Mouse (Mus musculus) neutrophil, adult 5-6 weeks (primary cell): Measurements from ENCODE around the gene 2700097O09Rik. TPM values are rescaled to one million over a fixed set of nuclear protein-coding genes. Genes with fewer than 3 reads are reported as not detected.
A peak's percentile ranks its signal among the peaks of the same experiment; 100 is the strongest.
"Not testable (repeated sequence)": the region's sequence is repeated elsewhere in the genome, so short reads cannot be mapped to it uniquely, and the experiment has no call there.

Experiments
- ATAC-seq: fragments of 151-379, 151-347 bp; 2 replicates; pipeline ENCODE4 v1.8.0; 2017; ENCODE audit warnings: mild to moderate bottlenecking, moderate TSS enrichment; ENCODE audit not compliant: insufficient number of reproducible peaks, poor library complexity, low FRiP score, severe bottlenecking; ENCODE audit errors: extremely low read depth
- total RNA-seq: library from RNA; stranded (forward); fragments of 200-1000 nt; gene quantifications from 2 replicates; pipeline ENCODE4 v1.2.3, GENCODE M21; 2017

Gene 2700097O09Rik
- total RNA-seq, 1 experiment from 2014 or later, result 6.5 TPM

DNA sequence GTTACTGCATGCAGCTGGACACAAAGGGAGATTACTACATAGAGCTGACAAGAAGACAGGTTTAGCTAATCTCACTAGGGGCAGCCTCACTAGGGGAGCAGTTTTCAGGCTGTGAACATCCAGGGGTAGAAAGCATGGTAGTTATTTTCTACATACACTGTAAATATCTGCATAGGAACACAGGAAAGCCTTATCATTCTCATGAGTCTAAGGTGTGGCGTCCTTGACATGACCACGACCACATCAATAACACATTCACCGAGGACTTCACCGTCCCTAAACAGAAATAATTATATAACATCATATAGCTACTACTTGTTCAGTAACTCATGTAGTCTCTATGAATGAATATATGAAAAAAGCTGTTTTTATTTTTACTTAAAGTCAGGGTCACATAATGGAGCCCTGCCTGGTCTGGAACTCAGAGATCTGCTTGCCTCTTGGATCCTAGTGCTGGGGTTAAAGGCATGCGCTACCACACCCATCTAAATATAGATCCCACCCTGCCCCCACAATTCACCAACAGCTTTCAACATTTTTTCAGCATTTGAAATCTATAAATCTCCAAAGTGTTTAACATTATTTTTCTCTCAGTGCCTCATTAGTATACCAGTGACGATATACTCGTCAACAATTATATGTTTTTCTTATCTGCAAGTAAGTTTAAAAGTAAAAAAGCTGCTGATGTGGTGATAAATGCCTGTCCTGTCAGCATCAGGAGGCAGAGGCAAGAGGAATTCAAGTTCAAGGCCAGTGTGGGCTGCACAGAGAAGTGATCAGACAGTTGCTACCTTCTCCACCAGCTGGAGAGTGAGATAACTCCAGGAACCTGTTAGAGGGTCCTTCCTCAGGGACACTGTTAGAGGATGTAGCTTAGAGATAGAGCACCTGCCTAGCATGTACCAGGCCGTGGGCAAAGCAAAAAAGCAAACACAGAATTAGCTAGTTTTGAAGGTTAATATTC lies 28.4 kb downstream of the 2700097O09Rik start:
- ATAC-seq, result no peak

DNA sequence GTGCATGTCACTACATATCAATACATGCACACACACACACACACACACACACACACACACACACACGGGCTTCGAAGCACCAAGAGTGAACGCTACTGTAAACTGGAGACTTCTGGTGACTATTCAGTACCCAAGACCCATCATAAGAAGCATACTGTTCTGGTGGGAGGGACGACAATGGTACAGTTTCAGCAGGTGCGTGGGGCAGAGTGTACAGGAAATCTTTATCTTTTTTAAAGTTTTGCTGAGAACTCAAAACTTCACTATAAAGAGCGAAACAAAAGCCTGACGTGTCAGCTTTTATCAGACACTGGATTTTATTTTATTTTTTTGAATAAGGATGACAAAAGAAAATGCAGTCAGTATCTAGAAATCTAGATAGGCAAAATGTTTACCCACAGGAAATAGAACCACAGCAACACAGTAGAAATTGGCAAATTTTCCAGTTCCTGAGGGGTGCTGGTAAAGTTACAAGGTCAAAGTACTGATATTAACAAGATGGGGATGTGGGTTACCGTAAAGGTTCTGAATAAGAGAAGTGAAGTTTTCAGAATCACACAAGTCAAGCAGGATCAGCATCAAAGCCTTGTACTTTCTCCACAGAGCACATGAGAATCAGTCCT lies 30.1 kb downstream of the 2700097O09Rik start:
- no peak for ATAC-seq

DNA sequence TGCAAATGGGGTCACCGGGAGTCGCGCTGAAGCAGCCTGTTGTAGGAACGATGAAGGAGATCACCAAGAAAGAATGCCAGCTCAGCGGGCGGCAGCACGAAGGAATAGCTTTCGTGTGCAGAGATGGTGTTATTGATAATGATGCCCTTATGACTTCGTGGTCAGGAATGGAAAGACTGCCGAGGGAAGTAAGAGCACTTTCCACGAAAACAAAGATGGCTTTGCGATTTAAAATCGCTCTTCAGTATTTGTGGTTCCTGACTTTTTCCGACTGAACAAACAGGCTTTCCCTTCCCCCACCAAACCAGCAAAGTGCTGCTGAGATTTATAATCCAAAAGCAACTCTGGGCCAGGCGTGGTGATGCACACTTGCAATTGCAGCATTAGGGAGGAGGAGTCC lies 38.9 kb downstream of the 2700097O09Rik start:
- no peak for ATAC-seq

DNA sequence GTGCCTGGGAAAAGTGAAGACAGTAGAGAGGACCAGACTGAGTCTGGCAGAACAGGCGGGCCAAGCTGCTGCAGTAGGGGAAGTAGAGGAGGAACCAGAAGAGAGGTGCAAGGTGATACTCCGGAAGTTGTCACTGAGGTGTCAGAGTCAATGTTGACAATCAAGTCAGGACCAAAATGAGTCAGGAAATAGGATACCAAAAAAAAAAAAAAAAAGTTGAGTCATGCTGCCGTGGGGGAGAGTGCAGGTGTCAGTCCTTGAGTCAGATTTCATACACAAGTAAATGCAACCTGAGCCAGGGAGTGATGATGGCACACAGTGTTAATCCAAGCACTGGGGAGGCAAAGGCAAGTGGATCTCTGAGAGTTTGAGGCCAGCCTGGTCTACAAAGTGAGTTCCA lies 52.8 kb downstream of the 2700097O09Rik start:
- peak; percentile 87 for ATAC-seq

DNA sequence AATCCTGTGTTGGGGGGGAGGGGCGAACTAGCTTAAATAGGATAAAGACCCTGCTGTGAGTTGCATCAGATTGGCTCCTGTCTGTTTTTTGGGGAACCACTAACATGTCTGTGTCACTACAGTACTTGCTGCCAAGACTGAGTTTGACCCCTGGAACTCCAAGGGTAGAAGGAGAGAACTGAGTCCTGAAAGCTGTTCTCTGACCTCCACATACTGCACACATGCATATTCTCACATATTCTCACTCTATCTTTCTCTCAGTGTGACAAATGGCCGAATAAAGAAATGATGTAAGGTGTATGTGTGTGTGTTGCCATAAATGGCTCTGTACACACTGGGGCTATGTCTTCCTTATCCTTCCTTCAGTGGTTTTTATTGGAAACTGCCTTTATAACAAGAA lies 56.6 kb downstream of the 2700097O09Rik start:
- ATAC-seq, result no peak

DNA sequence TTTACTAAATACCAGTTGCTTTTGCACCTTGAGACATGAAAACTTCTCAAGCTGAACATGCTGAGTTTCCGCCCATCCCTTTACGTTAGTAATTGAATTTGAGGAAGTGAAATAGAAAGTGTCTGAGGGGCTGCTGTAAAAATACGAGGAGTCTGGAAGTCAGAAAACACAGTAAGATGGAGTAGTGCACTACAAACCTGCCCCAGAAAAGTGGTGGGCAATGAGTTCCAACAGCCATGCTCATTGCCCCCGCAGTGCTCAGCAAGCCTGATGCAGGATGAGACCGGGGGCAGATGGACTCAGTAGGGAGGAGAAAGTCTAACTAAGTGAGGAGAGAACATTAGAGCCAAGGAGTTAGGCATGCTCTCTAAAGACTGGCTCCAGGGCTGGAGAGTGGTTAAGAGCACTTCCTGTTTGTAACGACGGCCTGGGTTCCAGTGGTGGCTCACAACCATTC lies 60.5 kb downstream of the 2700097O09Rik start:
- ATAC-seq, result peak; percentile 92

DNA sequence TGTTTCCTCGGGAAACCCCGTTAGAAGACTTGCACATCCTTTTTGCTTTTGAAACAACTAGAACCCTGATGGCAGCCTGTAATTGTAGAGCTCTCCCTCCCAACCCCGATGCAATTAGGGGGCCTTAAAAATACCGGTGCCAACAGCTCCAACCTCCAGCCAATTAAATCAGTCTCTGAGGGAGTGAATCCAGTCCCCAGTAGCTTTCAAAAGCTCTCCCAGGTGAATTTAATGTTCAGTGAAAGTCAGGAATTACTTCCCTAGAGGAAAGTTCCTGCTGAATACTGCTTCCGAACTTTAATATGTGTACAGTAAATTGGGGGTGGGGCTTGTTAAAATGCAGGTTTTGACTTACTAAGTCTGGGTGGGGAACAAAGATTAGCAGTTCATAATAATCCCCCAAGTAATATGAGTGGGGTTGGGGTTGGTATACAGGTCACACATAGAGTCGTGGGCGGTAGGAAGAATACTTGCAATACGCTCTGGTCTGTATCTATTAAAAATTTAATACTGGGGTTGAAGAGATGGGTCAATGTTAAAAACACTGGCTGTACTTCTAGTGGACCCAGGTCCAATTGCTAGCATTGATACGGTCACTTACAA lies 62.7 kb downstream of the 2700097O09Rik start:
- no peak for ATAC-seq

DNA sequence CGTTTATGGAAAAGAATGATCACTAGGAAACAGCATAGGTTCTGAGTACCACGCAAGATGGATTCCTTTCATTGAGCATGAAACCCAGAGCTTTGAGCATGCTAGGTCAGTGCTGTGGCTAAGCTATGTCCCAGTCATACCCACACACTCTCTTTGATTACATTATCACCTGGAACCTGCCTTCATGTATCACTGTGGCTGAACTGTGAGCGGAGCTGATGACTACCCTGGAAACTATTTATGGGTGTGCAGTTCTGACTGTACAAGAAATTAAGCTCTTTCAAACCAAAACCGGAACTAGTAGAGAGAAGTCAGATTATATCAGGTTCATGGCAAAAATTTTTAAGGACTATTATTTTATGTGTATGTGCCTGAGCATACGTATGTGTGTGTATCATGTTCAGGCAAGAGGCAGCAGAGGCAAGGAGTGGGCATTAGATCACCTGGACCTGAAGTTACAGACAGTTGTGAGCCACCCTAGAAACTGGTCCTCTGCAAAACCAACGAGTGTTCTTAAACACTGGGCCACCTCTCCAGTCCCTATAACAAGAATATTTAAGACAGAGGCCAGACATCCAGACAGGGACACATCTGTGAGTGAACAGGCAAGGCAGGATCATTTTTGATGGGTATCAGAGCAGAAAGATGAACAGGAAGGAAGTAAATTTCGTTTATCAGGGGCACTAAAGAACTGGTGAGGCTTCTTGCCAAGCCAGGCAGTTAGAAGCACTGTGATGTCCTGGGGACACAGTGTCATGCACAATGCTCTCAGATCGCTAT lies 63.4 kb downstream of the 2700097O09Rik start:
- peak; percentile 17; the same call in 1 of the 2 replicates for ATAC-seq

DNA sequence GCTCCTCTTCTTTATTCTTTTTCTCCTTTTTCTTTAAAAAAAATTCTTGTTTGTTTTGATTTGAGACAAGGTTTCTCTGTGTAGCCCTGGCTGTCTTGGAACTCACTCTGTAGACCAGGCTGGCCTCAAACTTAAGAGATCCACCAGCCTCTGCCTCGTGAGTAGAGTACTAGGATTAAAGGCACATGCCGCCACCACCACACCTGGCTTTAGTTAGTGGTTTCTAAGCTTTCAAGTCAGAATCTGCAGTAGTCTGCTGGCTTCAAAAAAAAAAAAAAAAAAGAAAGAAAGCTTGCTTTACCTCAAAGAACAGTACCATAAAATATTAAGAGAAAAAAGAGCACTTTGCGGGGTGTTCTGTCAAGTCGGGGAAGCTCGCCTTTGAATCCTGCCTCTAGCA lies 64.5 kb downstream of the 2700097O09Rik start:
- ATAC-seq, result no peak

DNA sequence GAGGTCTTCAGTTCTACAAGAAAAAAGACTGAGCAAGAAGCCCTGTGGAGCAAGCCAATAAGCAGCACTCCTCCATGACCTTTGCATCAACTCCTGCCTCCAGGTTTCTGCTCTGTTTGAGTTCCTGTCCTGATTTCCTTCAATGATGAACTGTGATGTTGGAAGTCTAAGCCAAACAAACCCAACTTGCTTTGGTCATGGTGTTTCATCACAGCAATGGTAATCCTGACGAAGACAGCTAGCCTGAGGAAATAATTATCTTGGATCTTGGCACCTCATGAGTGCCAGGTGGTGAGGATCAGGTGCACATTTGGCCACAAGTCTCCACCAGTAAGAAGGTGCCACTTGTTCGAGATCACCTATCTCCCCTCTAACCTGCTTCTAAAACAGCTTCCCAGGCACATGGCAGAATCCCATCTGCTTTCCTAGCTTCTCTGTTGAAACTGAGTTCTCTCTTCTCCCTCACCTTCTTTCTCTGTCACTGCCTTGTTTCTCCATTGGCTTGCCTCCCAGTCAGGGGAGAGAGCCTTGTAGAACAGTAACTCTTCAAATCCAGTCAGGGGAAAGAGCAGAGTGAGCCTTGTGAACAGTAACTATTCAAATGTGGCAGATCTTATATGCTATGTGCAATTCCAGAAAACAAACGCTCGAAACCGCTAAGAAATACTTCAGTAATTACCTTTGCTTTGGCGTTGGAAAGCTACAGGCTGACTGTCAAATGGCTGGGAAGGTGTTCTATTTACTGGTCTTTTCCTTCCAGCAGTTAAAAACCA lies 66.1 kb downstream of the 2700097O09Rik start, which contains the start of gene Baz1a:
Gene Baz1a, minus strand, starts transcription at position 723 of the 773 bp plus-strand sequence.
- no peak for ATAC-seq

DNA sequence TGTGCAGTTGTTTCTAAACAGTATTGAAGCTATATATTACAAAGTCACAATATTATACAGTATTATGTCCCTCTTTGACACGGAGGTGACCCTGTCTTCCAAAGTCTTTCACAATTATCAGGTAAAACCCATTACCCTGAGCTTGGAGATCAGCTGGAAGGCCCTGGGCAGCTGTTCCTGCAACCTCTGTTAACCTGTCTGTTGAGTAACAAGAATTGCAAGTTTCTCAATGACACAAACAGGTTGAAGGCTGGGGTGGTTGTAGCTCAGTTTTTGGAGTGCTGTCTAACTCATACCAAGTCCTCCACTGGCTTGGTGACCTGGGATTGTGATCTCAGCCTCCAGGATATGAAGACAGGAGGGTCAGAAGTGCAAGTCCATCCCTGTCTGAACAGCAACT lies 66.9 kb downstream of the 2700097O09Rik start:
- no peak for ATAC-seq

DNA sequence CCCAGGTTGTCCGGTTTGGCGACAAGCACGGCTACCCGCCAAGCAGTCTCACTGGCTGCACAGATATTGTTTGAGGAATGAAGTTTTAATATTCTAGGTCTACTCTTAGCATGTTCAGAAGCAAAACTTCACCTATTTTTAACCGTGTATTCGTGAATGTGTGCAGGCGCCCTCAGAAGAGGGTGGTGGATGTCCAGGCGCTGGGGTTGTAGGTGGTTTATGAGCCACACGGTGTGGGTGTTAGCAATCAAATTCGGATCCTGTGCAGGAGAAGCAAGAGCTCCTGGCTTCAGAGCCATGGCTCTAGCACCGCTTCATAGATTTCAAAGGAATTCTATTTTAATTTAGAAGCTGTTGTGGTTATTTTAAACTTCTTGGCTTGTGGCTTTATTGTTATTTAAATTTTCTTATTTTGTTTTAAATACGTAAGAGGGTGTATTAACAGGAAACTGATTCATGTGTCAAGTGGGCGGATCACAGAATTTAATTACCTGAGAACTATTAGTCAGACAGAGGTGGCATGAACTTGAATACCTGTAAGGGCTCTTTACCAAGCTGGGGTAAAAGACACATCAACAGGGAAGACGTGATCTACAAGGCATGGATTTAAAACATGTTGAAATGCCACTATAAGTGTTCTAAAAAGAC lies 72.4 kb downstream of the 2700097O09Rik start:
- ATAC-seq, result no peak

DNA sequence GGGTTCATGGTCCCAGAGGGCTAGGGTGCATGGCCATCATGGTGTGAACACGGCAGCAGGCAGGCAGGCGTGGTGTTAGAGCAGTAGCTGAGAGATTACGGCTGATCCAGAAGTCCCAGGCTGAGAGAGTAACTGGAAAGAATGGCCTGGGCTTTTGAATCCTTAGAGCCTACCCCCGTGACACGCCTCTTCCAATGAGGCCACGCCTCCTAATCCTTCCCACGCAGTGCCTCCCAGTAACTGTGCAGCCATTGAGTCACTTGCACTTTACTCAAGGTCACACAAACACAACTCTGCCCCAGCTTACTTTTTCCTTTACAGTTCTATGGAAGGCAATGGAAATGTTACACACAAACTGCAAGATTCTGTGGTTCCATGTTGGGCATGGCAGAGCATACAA lies 73.8 kb downstream of the 2700097O09Rik start:
- ATAC-seq, result no peak

DNA sequence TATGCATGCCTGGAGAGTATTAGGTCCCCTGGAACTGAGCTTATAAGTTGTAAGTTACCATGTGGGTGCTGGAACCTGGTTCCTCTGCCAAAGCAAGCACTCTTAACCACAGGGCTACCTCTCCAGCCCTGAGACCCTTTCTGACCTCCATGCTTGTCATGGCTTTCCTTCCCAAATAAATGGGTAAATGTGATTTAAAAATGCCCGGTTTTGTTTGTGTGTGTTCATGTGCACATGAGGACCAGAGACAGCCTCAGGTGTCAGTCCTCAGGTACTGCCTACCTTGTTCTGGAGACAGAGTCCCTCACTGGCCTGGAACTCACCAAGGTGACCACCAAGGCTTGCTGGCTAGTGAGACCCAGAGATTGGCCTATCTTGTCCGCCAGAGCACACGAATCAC lies 75.5 kb downstream of the 2700097O09Rik start:
- ATAC-seq, result no peak

DNA sequence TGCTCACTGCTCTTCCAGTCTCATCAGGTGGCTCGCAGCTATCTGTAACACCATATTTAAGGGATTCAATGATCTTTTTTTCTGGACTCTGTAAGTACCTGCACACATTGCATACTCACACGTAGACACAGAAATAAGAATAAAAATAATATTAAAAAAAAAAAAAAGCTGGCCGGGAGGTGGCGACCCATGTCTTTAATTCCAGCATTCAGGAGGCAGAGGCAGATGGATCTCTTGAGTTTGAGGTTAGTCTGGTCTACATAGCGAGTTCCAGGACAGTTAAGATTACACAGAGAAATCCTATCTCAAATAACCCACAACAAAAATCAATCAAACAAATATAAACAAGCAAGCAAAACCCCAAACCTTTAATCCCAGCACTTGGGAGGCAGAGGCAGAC lies 76.1 kb downstream of the 2700097O09Rik start:
- ATAC-seq, result no peak

DNA sequence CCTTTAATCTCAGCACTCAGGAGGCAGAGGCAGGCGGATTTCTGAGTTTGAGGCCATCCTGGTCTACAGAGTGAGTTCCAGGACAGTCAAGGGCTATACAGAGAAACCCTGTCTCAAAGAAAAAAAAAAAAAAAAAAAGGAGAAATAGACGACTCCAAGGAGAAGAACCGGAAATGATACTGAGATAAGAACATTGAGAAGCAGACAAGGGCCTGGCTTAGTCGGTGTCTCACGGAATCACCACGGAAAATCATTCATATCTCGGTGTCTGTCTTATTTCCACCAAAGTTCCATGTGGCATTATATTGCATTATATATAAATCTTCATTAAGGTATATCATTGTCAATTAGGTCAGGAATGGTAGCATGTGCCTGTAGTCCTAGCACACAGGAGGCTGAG lies 77.4 kb downstream of the 2700097O09Rik start:
- not testable (repeated sequence) for ATAC-seq

DNA sequence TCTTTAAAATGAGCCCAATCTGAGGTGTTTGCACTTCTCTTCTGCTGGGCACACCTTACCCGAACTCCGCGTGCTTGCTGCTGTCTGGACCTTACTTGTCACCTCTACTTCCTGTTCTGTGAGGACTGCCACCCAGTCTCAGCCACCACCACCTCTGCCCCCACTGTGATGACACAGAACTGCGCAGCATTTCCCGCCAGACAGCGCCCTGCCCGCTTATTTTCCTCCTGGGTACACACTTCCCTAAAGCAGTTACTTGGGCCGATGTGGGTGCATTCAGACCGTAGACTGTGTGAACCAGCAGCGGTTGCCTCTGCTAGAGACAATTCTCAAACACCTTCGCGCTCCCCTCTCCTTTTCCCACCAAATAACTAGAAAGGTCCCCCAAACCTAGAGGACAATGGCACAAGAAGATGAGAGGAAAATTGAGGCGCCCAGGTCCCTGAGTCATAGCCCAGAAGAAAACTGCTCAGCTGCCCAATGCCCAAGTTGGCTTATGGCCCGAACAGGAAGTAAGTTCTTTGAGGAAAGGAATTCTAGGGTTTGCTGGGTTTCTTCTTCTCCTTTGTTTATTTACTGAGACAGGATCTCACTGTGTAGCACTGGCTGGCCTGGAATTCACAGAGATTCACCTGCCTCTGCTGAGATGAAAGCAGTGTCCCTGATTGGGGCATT lies 80.8 kb downstream of the 2700097O09Rik start:
- ATAC-seq, result peak; percentile 97
